Mouse (Mus musculus): ENCODE measurements at regions not wholly inside any gene's neighbourhood (a gene's known extent, or its start where the extent isn't known, plus 50 kb on each side); places are given as distances from the start of the nearest gene placed in this dataset.
"Not testable (repeated sequence)": the region's sequence is repeated elsewhere in the genome, so short reads cannot be mapped to it uniquely, and the experiment has no call there.

GRCm38 (mm10) chr12:46636888-46637287 lies 181.8 kb downstream of the Nova1 start:
- no peak for DNase-seq (ENCODE audit: low spot score in 2 of 2)

DNA sequence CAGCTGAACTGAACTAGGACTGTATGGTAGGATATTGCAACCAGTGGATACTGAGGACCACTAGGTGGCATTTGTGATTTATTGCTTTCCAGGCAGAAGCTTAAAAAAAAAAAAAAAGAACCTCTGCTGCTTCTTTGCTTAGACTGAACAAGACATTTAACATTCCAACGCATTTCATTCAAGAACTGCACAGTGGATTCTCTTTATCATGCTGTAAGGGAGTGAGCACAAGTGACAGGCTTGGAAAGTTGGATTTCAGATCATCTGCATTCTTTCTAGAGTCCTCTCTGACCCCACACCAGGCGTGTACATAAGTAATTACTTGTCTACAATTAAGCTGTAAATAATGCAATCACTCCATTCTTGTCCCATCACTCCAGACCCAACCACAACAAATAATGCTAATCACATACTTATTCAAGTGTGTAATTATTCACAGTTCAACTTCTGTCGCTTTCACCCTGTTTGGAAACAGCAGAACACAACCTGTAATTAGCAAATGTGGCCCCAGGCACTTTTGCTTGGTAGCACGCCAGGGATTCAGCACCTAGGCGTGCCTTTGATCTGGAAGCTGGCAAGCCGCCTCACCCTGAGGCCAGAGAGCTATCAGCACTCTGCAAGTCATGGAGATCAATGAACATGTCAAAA lies 183.5 kb downstream of the Nova1 start:
- DNase-seq (ENCODE audit: low spot score in 2 of 2), result no peak

DNA sequence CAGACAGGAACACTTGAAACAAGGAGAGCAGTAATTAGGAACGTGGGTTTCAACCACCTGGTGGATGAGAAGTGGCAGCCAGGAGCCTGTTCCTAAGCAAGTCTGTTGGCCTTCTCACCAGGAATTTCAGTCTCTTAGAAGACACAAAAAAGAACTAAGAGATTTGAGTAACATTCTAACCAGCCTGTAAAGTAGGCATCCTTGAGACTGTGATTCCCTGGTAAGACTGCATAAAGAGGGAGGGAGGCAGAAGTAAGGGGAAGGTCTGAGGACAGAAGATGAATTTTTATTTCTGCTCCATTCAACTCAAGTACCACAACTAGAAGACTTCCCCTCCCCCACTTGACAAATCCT lies 184.0 kb downstream of the Nova1 start:
- DNase-seq (ENCODE audit: low spot score in 2 of 2), result no peak

DNA sequence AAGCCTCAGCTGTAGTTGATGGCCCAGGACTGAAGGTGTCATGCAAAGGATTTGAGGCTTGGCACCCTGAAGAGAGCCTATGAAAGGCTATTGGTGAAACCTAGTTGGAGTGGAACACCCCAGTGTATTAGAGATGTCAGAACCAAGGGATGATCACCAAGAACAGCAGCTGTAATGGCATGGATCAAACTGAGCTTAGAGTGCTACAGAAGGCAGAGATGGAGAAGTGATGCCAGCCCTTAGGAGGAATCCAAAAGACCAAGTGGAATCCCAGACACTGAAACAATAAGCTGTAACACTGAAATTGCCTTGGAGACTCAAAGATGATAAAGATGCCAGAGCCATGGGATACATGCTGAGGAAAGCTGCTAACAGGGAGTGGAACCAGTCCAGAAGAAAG lies 186.3 kb downstream of the Nova1 start:
- DNase-seq (ENCODE audit: low spot score in 2 of 2), result not testable (repeated sequence)

- DNase-seq (ENCODE audit: low spot score in 2 of 2), result no peak
Observed at GRCm38 (mm10) chr12:46627320-46627719, 191.4 kb downstream of the Nova1 start.

DNA sequence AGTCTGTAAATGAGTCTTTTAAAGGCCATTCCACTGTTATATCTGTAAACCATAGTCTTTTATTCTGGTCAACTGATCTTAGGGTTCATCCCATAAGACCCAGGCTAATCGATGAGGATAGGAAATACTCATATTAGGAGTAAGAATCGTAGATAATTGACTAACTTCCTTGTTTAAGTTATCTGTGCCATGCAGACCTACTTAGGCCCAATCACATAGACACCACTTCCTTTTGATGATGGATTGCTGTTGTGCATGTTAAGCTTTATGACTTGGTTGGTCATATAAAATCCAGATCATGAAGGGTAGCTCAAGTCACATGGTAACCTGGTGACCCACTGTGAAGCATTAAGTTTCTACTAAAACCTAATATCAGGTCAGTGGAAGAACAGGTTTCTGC lies 207.3 kb downstream of the Nova1 start:
- no peak for DNase-seq (ENCODE audit: low spot score in 2 of 2)

DNA sequence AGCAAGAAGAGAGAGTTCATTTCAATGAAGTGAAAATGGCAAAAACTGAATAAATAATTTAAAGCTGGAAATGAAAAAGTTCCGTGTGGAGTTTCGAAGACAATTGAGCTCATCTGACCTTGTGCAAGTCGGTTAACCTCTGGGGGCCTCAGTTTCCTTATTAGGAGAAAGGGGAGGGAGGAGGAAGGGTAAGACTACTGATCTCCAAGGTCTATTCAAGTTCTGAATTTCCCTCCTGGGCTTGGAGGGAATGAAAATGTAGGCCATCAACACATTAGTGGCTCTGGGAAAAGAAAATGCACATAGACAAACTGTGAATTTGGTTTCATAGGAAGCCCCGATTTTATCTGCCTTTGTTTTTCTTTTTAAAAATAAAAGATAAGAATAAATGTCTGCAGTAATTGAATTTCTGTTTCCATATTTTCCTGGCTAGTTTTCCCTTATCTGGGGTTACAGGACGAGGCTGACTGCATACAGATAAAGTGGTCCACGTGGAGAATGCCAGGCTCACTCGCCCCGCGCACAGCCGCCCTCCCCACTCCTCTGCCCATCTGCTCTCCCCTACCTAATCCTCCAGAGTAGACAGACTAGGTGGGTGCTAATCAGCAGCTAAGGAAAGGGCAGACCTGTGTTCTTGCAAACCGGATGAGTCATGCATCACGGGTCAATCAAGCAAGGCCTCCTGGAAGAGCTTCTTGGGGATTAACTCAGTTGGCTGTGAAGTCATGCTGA lies 209.0 kb downstream of the Nova1 start:
- DNase-seq (ENCODE audit: low spot score in 2 of 2), result no peak

GRCm38 (mm10) chr12:46608290-46608910 lies 210.3 kb downstream of the Nova1 start:
- DNase-seq (ENCODE audit: low spot score in 2 of 2), result no peak

- DNase-seq (ENCODE audit: low spot score in 2 of 2), result no peak
Observed at GRCm38 (mm10) chr12:46597200-46597599, 221.5 kb downstream of the Nova1 start.

DNA sequence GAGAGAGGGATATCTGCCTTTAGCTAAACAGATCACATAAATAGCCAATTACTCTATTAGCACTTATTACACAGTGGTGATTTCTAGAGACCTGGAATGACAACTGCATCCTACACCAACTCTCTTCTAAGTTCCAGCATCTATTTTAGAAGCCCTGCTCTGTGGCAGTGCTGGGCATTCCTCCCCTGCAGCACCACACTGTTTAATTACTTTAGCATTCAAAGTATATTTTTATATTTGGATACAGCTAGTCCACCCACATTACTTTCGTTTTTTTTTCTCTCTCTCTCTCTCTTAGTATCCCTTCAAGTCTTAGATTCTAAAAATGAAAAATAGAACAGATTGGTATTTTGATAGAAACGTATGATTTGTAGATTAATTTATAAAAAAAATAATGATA lies 250.1 kb downstream of the Nova1 start:
- no peak for DNase-seq (ENCODE audit: low spot score in 2 of 2)

DNA sequence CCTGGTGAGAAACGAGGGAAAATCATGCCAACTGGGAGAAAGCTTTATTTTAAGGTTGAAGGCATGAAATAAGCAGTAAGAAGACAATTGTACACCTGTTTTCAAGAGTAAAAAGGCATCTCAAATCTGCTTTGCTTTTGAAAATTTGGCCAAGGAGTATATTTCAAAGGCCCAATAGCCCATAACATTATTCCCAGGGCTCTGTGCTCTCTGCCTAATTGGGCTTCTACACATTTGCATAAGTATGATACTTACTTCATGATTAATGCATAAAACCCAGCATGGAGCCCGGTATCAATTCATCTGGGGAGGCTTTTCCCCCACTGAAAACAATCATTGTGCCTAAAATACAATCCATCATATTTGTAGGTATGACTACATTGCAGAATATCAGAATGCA lies 252.4 kb downstream of the Nova1 start:
- DNase-seq (ENCODE audit: low spot score in 2 of 2), result no peak

- no peak for DNase-seq (ENCODE audit: low spot score in 2 of 2)
Observed at GRCm38 (mm10) chr12:46520942-46521341, 297.8 kb downstream of the Nova1 start.

GRCm38 (mm10) chr12:46507829-46508228 lies 310.9 kb downstream of the Nova1 start:
- DNase-seq (ENCODE audit: low spot score in 2 of 2), result no peak

GRCm38 (mm10) chr12:46492465-46492864 lies 326.3 kb downstream of the Nova1 start:
- DNase-seq (ENCODE audit: low spot score in 2 of 2), result no peak

DNA sequence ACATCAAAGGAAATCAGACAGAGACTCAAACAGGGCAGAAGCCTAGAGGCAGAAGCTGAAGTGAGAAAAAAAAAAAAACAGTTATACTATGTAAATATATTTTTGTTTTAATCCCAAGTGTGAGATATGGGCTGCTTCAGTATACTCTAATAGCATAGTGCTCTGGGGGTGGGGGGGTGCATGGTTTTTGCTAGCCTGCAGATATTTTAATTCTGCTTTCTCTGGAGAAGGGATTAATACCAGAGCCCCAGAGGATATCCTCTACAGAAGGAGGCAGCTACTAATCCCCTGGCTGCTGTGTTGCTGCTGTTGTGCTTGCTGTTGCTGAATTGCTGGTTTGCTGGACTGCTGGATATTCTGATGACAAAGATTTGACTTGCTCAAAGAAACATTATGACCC lies 367.8 kb downstream of the Nova1 start:
- DNase-seq (ENCODE audit: low spot score in 2 of 2), result no peak

DNA sequence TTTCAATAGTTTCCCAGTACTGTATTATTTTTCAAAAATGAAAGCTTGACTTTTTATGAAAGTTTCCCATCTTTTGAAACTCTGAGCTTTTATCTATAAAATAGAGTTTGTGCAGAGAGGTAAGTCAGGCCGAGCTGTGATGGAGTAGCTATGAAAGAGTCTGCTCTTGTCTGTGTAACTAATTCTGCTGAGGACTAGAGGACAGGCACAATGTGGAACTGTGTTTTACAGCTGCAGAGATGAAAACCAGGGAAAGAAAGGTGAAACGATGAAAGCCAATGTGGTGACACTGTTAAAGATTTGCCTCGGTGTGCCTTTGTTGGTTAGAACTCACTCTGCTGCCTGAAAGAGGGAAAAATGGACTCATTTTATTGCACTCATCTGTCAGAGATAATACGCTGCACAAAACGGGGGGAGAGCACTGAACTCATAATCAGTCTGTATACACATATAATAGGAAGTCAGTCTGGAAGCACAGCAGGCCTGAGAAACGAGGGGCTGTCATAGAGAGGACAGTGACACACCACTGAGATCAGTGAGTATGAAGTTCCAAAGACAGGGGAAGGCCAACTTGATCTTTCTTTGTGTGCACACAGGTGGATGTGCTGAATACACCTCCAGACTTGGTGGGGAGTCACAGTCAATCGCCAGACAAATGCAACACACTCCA lies 373.9 kb downstream of the Nova1 start:
- DNase-seq (ENCODE audit: low spot score in 2 of 2), result no peak

DNA sequence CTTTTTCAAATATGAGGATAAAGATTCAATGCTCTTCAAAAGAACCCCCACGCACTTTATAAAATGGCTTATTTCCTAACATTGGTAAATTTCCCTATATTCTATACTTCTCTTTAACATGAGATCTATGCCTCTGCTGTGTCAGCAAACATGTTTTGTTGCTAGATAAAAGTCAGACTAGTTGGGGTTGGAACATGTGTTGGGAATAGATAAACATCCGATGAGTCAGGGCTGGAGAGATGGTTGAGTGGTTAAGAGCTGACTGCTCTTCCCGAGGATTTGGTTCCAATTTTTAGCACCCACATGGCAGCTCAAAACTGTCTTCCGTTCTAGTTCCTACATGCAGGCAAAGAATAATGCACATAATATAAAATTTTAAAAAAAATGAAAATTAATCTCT lies 399.1 kb downstream of the Nova1 start:
- DNase-seq (ENCODE audit: low spot score in 2 of 2), result no peak

- no peak for DNase-seq (ENCODE audit: low spot score in 2 of 2)
Observed at GRCm38 (mm10) chr12:46418990-46419389, 399.7 kb downstream of the Nova1 start.

- DNase-seq (ENCODE audit: low spot score in 2 of 2), result no peak
Observed at GRCm38 (mm10) chr12:46416765-46417404, 401.8 kb downstream of the Nova1 start.

GRCm38 (mm10) chr12:46416250-46416649 lies 402.5 kb downstream of the Nova1 start:
- DNase-seq (ENCODE audit: low spot score in 2 of 2), result no peak

- DNase-seq (ENCODE audit: low spot score in 2 of 2), result no peak
Observed at GRCm38 (mm10) chr12:46405674-46406073, 413.1 kb downstream of the Nova1 start.

DNA sequence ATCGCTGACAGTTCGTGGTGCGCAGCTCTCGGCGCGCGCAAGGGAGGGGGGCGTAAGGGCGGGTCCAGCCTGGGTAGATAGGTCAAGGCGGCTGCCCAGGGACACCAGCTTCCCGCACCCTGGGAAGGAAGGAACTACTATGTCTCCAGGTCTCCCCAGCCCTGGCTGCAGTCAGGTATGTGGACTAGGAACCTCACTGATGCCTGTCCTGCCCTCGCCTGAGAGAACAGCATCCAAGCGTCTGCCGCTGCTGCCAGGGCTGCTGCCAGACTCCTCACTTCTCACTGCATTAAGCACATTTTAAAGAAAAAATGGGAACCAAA lies 419.1 kb downstream of the Nova1 start:
- no peak for DNase-seq (ENCODE audit: low spot score in 2 of 2)
